Mouse (Mus musculus): ENCODE results near the gene 1700016K19Rik. TPM values are rescaled to one million over a fixed set of nuclear protein-coding genes. Genes with fewer than 3 reads are reported as not detected.

1700016K19Rik gene
- total RNA-seq (2023) = not detected

DNA sequence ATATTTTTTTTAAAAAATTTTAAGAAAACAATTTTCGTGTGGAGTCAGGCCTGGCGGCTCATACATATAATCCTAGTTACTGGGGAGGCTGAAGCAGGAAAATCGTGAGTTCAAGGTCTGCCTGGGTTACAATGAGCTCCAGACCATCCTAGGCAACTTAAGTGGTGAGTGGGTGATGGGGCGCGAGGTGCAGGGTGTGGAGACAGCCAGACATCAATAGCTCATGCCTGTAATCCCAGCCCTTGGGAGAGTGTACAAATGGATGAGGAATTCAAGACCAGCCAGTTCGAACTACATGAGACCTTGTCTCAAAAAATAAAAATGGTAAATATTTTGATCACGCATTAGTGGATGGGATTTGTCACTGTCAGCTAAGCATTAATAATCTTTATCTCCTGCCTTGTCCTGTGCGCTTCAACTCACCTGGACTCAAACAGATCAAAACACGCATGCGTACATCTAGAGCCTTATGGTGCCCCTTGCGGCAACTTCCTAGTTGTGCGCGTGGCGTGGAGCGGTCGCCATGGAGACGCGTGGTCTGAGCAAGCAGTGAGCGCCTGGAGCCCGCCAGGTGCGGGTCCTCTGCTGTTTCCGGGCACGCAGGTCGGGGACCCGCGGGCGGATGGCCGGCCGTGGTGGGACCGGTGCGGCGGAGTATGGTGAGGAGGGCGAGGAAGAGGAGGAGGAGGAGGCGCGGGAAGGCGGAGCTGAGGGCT lies at the start of gene 1700016K19Rik:
Gene 1700016K19Rik (plus strand): TSS at position 473 of the 716 bp plus-strand sequence.

GRCm38 (mm10) chr11:76027139-76028071 lies 27.7 kb downstream of the 1700016K19Rik start, which contains the start of gene Rflnb:
Gene Rflnb, minus strand, starts transcription at chr11:76027782.

Other genes starting within 250 kb of the 1700016K19Rik start
- gene Doc2b, start 203.9 kb upstream of the 1700016K19Rik start, total RNA-seq (2023) = not detected
- 1 to 10 TPM; 2.5 to 2.9 TPM for gene Rph3al, start 61.5 kb upstream of the 1700016K19Rik start, total RNA-seq (2023)
- gene Rflnb, start 27.9 kb downstream of the 1700016K19Rik start, total RNA-seq (2023) = 100 to 1,000 TPM; 166 to 173 TPM
- 10 to 100 TPM; 39.2 to 41.0 TPM for gene Vps53, start 179.7 kb downstream of the 1700016K19Rik start, total RNA-seq (2023)
- gene Fam57a, start 179.8 kb downstream of the 1700016K19Rik start, total RNA-seq (2023) = 1 to 10 TPM; 1.1 to 1.2 TPM
- under 1 TPM in 1 of 2 experiments, not detected in 1; 0.97 TPM for gene Dbil5, start 217.7 kb downstream of the 1700016K19Rik start, total RNA-seq (2023)
- gene Gemin4, start 217.8 kb downstream of the 1700016K19Rik start, total RNA-seq (2023) = 1 to 10 TPM in 1 of 2 experiments, not detected in 1; 1.1 TPM
- gene Mrm3, start 243.8 kb downstream of the 1700016K19Rik start, total RNA-seq (2023) = 1 to 10 TPM; 2.4 to 4.6 TPM
- gene Glod4, start 243.8 kb downstream of the 1700016K19Rik start, total RNA-seq (2023) = 10 to 100 TPM; 27.9 to 28.0 TPM

Data from neutrophil, adult 59 days (primary cell).